Mouse (Mus musculus) bone marrow macrophage, adult 2 months (primary cell): ENCODE results near the gene Kazn. TPM values are rescaled to one million over a fixed set of nuclear protein-coding genes. Genes with fewer than 3 reads are reported as not detected.

Experiments used
- H3K27ac ChIP-seq: 2 replicates; pipeline ENCODE4 v1.5.1; 2012; ENCODE audit warnings: low read depth, low read length; ENCODE audit not compliant: insufficient read depth
- H3K4me1 ChIP-seq: 2 replicates; pipeline ENCODE4 v1.6.1; 2012; ENCODE audit warnings: low read length; ENCODE audit not compliant: control insufficient read depth, insufficient read depth
- H3K4me3 ChIP-seq: 2 replicates; pipeline ENCODE4 v1.5.1; 2012; ENCODE audit warnings: mild to moderate bottlenecking, low read length, moderate library complexity; ENCODE audit not compliant: insufficient read depth
- CTCF ChIP-seq: IDR thresholded peaks from 2 replicates; pipeline ENCODE4 v1.5.1; 2012; ENCODE audit warnings: low read depth, mild to moderate bottlenecking, low read length, moderate library complexity
- POLR2A ChIP-seq: IDR thresholded peaks from 2 replicates; pipeline ENCODE4 v1.6.1; 2012; ENCODE audit warnings: mild to moderate bottlenecking, low read depth, low read length, borderline replicate concordance
- polyA plus RNA-seq: library from polyadenylated mRNA; stranded (reverse); fragments of >200 nt; gene quantifications from 2 replicates; pipeline ENCODE4 v1.2.4, GENCODE M21; 2012; ENCODE audit not compliant: missing spikeins, insufficient read depth, insufficient read length

Kazn gene
- polyA plus RNA-seq, 1 experiment, result not detected

DNA sequence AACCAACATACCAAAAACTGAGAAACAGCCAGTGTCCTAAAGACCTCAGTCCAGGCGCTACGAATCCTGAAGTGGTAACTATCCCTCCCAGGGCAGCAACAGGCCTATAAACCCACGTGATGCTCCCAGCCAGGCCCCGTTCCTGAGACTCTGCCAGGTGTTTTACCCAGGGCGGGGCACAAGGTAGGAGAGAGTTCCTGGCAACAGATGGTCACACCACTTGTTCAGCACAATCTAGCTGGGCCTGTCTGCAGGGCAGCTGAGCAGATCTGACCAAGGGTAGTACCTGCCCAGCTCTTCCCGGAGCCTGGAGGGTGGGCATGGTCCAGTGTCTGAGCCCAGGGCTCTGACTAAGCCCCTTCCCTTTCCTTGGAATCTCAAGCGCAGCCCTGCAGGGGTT lies 45.4 kb downstream of the Kazn start:
- H3K27ac ChIP-seq, result no peak overlapping the region
- H3K4me3 ChIP-seq, result no peak overlapping the region
- H3K4me1 ChIP-seq, result no peaks in the 10 kb centered on the region
- TF ChIP-seq POLR2A, result no peak
- no peak for TF ChIP-seq CTCF

DNA sequence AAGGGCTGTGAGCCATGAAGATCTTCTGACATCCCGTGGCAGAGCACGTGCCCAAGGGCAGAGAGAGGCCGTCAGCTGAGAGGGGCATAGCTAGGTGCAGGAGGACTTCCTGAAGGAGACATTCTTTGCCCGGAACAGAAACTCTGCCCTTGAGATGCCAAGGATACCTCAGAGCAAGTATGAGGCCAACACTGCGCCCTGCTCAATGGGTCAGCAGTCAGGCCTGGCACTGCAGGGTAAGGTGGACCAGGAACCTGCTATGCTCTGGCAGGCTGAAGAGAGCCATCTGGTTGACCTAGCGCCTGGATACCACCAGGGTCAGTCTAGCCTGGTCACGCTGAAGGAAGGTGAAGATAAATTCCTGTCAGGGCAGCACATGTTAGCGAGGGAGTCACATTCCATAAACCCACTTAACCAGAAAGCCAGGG lies 46.0 kb downstream of the Kazn start:
- no peak overlapping the region for H3K4me3 ChIP-seq
- H3K4me1 ChIP-seq, result no peaks in the 10 kb centered on the region
- H3K27ac ChIP-seq, result no peak overlapping the region
- TF ChIP-seq CTCF (no peak), POLR2A (no peak)

GRCm38 (mm10) chr4:142189960-142190359 lies 49.2 kb downstream of the Kazn start:
- Histone ChIP-seq H3K27ac (no peak overlapping the region), H3K4me1 (no peaks in the 10 kb centered on the region), H3K4me3 (no peak overlapping the region)
- no peak for TF ChIP-seq POLR2A

- Histone ChIP-seq H3K4me1 (no peaks in the 10 kb centered on the region), H3K27ac (no peak overlapping the region), H3K4me3 (no peak overlapping the region)
- TF ChIP-seq POLR2A (no peak), CTCF (no peak)
Measured at GRCm38 (mm10) chr4:142188501-142188900, 50.7 kb downstream of the Kazn start.

GRCm38 (mm10) chr4:142186155-142186554 lies 53.0 kb downstream of the Kazn start:
- H3K27ac ChIP-seq, result no peak overlapping the region
- no peaks in the 10 kb centered on the region for H3K4me1 ChIP-seq
- TF ChIP-seq CTCF (no peak), POLR2A (no peak)
- no peak overlapping the region for H3K4me3 ChIP-seq

GRCm38 (mm10) chr4:142185533-142185900 lies 53.7 kb downstream of the Kazn start:
- TF ChIP-seq POLR2A (no peak), CTCF (no peak)
- no peaks in the 10 kb centered on the region for H3K4me1 ChIP-seq
- H3K4me3 ChIP-seq, result no peak overlapping the region
- H3K27ac ChIP-seq, result no peak overlapping the region

GRCm38 (mm10) chr4:142184852-142185532 lies 54.2 kb downstream of the Kazn start:
- no peak overlapping the region for H3K27ac ChIP-seq
- TF ChIP-seq POLR2A (no peak), CTCF (no peak)
- H3K4me1 ChIP-seq, result no peaks in the 10 kb centered on the region
- H3K4me3 ChIP-seq, result no peak overlapping the region

GRCm38 (mm10) chr4:142183591-142183990 lies 55.6 kb downstream of the Kazn start:
- H3K4me1 ChIP-seq, result no peaks in the 10 kb centered on the region

DNA sequence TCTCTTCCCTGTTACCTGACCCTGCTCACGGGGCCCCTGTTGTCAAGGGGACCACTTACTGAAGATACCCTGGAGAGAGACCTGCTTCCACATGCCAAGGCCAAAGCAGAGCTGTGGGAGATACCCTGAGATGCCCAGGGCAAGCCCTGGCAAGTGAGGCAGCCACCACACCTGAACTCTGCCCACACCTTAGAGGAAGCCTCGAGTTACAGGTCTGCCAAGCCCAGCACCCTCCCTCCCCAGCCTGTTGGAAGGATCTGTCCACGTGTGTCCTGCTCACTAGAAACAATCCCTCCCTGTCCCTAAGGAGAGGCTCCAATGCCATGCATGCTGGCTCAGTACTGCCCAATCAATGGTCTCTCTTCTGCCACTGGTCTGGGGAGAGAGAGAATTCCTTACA lies 56.2 kb downstream of the Kazn start:
- no peaks in the 10 kb centered on the region for H3K4me1 ChIP-seq
- no peak for TF ChIP-seq CTCF
- no peak for TF ChIP-seq POLR2A
- no peak overlapping the region for H3K27ac ChIP-seq
- no peak overlapping the region for H3K4me3 ChIP-seq

More at GRCm38 (mm10) chr4:142183591-142183990, 55.6 kb downstream of the Kazn start:
- Histone ChIP-seq H3K4me3 (no peak overlapping the region), H3K27ac (no peak overlapping the region)
- TF ChIP-seq POLR2A, result no peak
- no peak for TF ChIP-seq CTCF

DNA sequence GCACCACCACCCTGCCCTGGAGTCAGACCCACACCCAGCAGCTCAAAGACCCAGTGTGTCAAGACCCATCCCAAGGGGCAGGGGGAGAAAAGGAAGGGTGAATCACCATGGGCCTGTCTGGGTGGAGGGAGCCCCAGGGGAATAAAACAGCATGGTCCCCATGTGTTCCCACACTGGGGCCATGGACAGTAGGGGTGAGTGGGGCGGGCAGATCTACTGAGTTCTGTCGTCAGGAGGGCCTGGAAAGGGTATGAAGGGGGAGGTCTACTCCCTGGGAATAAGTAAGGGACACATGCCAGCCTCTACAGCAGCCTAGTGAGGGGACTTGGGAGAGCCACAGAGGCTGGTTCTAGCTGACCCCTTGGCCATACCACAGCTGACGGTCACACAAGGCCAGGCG lies 57.6 kb downstream of the Kazn start:
- no peak overlapping the region for H3K4me3 ChIP-seq
- TF ChIP-seq POLR2A, result no peak
- no peak for TF ChIP-seq CTCF
- H3K4me1 ChIP-seq, result no peaks in the 10 kb centered on the region
- no peak overlapping the region for H3K27ac ChIP-seq
